Mouse (Mus musculus): Measurements from ENCODE around the gene Ccdc106. TPM values are rescaled to one million over a fixed set of nuclear protein-coding genes. Genes with fewer than 3 reads are reported as not detected.

Ccdc106 gene
- total and polyA plus RNA-seq, 3 experiments, result 0.25 to 0.53 TPM; not detected in 1

DNA sequence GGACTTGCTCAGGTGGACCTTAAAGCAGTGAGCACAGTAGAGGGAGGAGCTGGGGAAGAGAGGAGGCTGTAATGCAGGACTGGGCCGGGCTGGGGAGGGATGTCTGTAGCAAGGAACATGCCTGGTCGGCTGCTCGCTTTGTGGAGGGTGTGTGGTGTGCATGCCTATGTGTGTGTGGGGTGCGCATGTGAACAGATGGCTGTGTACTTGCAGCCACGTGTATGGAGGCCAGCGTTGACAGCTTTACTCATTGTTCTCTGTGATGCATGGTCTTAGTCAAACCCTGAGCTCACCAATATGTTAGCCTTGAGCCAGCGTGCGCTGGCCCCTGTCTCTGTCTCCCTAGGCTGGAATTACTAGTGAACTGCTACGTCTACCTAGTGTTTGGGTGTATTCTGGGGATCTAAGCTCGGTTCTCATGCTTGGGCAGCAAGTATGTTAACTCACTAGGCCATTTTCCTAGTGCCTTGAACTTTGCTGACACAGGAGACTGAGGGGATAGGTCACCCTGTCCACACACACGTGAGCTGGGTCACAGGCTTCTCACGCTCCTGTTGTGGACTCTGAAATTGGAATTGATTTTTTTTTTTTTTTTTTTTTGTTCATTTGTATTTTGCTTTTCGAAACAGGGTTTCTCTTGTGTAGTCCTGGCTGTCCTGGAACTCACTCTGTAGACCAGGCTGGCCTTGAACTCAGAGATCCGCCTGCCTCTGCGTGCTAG is 70.8 kb downstream of the Ccdc106 start:
- Histone ChIP-seq H3K4me3 (no peak overlapping the region), H3K9ac (ENCODE audit: low read depth, low read length) (no peak overlapping the region), H3K4me1 (ENCODE audit: control insufficient read depth, insufficient read depth, low read length) (peaks cover 3% of the 10 kb centered on the region; the same call in 1 of the 2 replicates), H3K27me3 (ENCODE audit: control insufficient read depth, insufficient read depth, low read length) (no peaks in the 10 kb centered on the region), H3K79me2 (replicated peaks; ENCODE audit: control insufficient read depth, insufficient read depth, low read length) (peaks cover 7% of the 10 kb centered on the region), H3K27ac (no peak overlapping the region), H3K36me3 (ENCODE audit: control insufficient read depth, insufficient read depth, low read length) (peaks cover 3% of the 10 kb centered on the region; the same call in 1 of the 2 replicates)
- no peak for DNase-seq
- WGBS, result 83% methylated on average over 15 of the region's 15 CpGs
- TF ChIP-seq POLR2A (IDR thresholded peaks at IDR 0.05; ENCODE audit: insufficient read depth, low read depth, low read length), result no peak
- TF ChIP-seq CTCF (IDR thresholded peaks at IDR 0.05), result no peak
- no peak for TF ChIP-seq EP300 (IDR thresholded peaks at IDR 0.05; ENCODE audit: insufficient read depth, low read depth, low read length)
- intact Hi-C loops (cut with DNase I), result no loop called here

DNA sequence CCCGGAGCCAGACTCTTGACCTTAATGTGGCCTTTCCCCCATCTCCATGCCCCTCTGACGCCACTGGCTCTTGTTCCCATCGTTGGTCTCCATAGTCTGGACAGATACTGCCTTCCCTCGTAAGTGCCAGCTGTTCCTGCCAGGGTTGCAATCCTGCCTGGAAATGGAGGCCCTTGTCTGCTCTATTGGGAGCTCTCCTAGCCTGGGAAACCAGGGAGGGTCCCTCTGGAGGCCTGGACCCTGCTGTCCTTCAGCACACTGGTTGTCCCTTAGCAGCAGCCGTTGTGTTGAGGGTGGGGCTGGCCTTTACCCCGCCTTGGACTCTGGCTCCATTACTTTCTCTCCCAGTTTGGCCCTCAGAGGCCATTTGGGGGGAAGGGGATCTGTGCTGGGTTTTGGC is 72.0 kb downstream of the Ccdc106 start:
- Histone ChIP-seq H3K27me3 (ENCODE audit: control insufficient read depth, insufficient read depth, low read length) (no peaks in the 10 kb centered on the region), H3K36me3 (ENCODE audit: control insufficient read depth, insufficient read depth, low read length) (no peaks in the 10 kb centered on the region; the same call in 1 of the 2 replicates), H3K9ac (ENCODE audit: low read depth, low read length) (no peak overlapping the region), H3K4me3 (no peak overlapping the region), H3K27ac (no peak overlapping the region; the same call in 1 of the 2 replicates), H3K4me1 (ENCODE audit: control insufficient read depth, insufficient read depth, low read length) (no peaks in the 10 kb centered on the region; the same call in 1 of the 2 replicates), H3K79me2 (replicated peaks; ENCODE audit: control insufficient read depth, insufficient read depth, low read length) (0 out of 2 replicates have a peak, but pooled peaks cover 2% of the 10 kb centered on the region)
- DNase-seq, result no peak
- no peak for TF ChIP-seq EP300 (IDR thresholded peaks at IDR 0.05; ENCODE audit: insufficient read depth, low read depth, low read length)
- no peak for TF ChIP-seq POLR2A (IDR thresholded peaks at IDR 0.05; ENCODE audit: insufficient read depth, low read depth, low read length)
- TF ChIP-seq CTCF (IDR thresholded peaks at IDR 0.05), result no peak
- intact Hi-C loops (cut with DNase I), result no loop called here
- WGBS, result 61% methylated on average over 6 of the region's 6 CpGs

DNA sequence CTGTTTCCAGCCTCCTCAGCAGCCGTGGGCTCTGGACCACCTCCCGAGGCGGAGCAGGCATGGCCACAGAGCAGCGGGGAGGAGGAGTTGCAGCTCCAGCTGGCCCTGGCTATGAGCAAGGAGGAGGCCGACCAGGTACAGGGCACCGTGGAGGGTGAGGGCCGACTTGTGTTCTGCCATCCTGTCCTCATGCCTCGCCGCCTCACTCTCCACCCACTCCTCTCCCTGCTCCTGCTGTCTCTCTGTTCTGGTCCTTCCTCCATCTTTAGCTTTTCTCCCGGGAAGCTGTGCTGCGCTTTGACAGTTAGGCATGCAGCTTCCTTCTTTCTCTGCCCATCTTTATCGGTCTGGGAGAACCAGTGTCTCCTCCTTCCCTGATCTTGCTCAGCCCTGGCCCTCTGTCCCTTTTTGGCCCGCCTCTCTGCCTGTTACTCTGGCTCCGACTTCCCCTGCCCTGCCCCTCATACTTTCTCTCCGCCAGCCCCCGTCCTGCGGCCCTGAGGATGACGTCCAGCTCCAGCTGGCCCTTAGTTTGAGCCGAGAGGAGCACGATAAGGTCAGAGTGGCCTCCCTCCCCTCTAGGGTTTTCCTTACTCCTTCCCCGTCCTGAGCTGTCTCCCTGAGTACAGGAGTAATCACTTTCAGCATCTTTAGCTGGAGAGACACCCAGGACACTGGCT is 72.6 kb downstream of the Ccdc106 start:
- no peak overlapping the region for H3K4me3 ChIP-seq
- H3K4me1 ChIP-seq (ENCODE audit: control insufficient read depth, insufficient read depth, low read length), result no peaks in the 10 kb centered on the region; the same call in 1 of the 2 replicates
- no peaks in the 10 kb centered on the region for H3K27me3 ChIP-seq (ENCODE audit: control insufficient read depth, insufficient read depth, low read length)
- 0 out of 2 replicates have a peak, but pooled peaks cover 2% of the 10 kb centered on the region for H3K79me2 ChIP-seq (replicated peaks; ENCODE audit: control insufficient read depth, insufficient read depth, low read length)
- TF ChIP-seq EP300 (IDR thresholded peaks at IDR 0.05; ENCODE audit: insufficient read depth, low read depth, low read length) (no peak), POLR2A (IDR thresholded peaks at IDR 0.05; ENCODE audit: insufficient read depth, low read depth, low read length) (no peak), CTCF (IDR thresholded peaks at IDR 0.05) (no peak)
- intact Hi-C loops (cut with DNase I), result no loop called here
- H3K27ac ChIP-seq, result no peak overlapping the region; the same call in 1 of the 2 replicates
- WGBS, result 71% methylated on average over 21 of the region's 21 CpGs
- no peak for DNase-seq
- H3K9ac ChIP-seq (ENCODE audit: low read depth, low read length), result no peak overlapping the region
- no peaks in the 10 kb centered on the region; the same call in 1 of the 2 replicates for H3K36me3 ChIP-seq (ENCODE audit: control insufficient read depth, insufficient read depth, low read length)

DNA sequence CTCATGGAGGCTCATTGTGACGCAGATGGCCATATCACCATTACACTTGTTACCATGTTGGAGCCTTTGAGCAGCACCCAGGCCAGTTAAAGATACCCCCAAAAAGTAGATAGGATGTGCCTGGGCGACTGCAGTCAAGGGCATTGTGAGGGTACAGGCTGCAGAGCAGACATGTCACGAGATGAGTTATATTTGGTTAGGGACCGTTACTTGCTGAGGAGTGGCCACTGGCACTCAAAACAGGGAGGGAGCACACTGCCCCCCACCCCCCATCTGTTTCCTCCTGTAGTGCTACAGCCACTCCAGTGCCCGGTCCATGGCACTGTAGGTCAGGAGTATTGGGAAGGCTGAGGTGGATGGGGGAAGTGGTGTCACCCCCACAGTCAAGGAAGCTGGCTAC is 78.4 kb downstream of the Ccdc106 start:
- H3K27ac ChIP-seq, result no peak overlapping the region
- intact Hi-C loops (cut with DNase I), result no loop called here
- 67% methylated on average over 5 of the region's 5 CpGs for WGBS
- H3K4me1 ChIP-seq (ENCODE audit: control insufficient read depth, insufficient read depth, low read length), result no peaks in the 10 kb centered on the region
- H3K79me2 ChIP-seq (replicated peaks; ENCODE audit: control insufficient read depth, insufficient read depth, low read length), result no peaks in the 10 kb centered on the region
- DNase-seq, result no peak
- H3K36me3 ChIP-seq (ENCODE audit: control insufficient read depth, insufficient read depth, low read length), result no peaks in the 10 kb centered on the region
- TF ChIP-seq CTCF (IDR thresholded peaks at IDR 0.05) (no peak), EP300 (IDR thresholded peaks at IDR 0.05; ENCODE audit: insufficient read depth, low read depth, low read length) (no peak), POLR2A (IDR thresholded peaks at IDR 0.05; ENCODE audit: insufficient read depth, low read depth, low read length) (no peak)
- H3K27me3 ChIP-seq (ENCODE audit: control insufficient read depth, insufficient read depth, low read length), result no peaks in the 10 kb centered on the region
- no peak overlapping the region for H3K9ac ChIP-seq (ENCODE audit: low read depth, low read length)
- no peak overlapping the region for H3K4me3 ChIP-seq

DNA sequence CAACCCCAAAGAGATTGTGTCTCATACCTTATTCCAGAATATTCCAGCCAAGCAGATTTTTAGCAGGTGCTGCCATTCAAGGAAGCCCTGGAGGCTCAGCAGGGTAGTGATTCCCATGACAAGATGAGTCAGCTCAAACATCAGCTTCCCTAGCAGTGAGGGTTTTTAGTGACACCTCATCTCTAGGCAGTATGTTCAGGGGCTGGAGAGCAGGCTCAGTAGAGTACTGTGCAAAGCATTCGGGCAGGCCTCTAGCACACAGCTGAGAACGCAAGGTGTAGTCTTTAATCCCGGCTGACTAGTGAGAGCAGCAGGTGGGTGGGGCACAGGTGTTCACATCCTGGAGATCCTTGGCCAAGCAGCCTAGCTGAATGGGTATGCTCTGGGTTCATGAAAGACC is 79.4 kb downstream of the Ccdc106 start:
- no peaks in the 10 kb centered on the region for H3K36me3 ChIP-seq (ENCODE audit: control insufficient read depth, insufficient read depth, low read length)
- WGBS, result 88% methylated on average over 3 of the region's 3 CpGs
- H3K4me3 ChIP-seq, result no peak overlapping the region
- no peak overlapping the region for H3K9ac ChIP-seq (ENCODE audit: low read depth, low read length)
- no peak overlapping the region for H3K27ac ChIP-seq
- H3K79me2 ChIP-seq (replicated peaks; ENCODE audit: control insufficient read depth, insufficient read depth, low read length), result no peaks in the 10 kb centered on the region
- DNase-seq, result no peak
- no peaks in the 10 kb centered on the region for H3K4me1 ChIP-seq (ENCODE audit: control insufficient read depth, insufficient read depth, low read length)
- intact Hi-C loops (cut with DNase I), result no loop called here
- H3K27me3 ChIP-seq (ENCODE audit: control insufficient read depth, insufficient read depth, low read length), result no peaks in the 10 kb centered on the region
- TF ChIP-seq POLR2A (IDR thresholded peaks at IDR 0.05; ENCODE audit: insufficient read depth, low read depth, low read length) (no peak), CTCF (IDR thresholded peaks at IDR 0.05) (no peak), EP300 (IDR thresholded peaks at IDR 0.05; ENCODE audit: insufficient read depth, low read depth, low read length) (no peak)
